Mouse (Mus musculus) testis, adult 2 months (tissue): Measurements from ENCODE around the gene Cops2. TPM values are rescaled to one million over a fixed set of nuclear protein-coding genes. Genes with fewer than 3 reads are reported as not detected.

Source experiments
- H3K27ac ChIP-seq: fragments of 200-500 bp; 2 replicates; pipeline ENCODE4 v1.5.1; 2012; ENCODE audit warnings: low read depth, low read length; ENCODE audit not compliant: control insufficient read depth, insufficient read depth
- H3K27me3 ChIP-seq: fragments of 200-500 bp; 2 replicates; pipeline ENCODE4 v1.6.1; 2012; ENCODE audit warnings: mild to moderate bottlenecking, low read length, moderate library complexity; ENCODE audit not compliant: control insufficient read depth, insufficient read depth
- H3K36me3 ChIP-seq: fragments of 200-500 bp; 2 replicates; pipeline ENCODE4 v1.6.1; 2012; ENCODE audit warnings: mild to moderate bottlenecking, low read length; ENCODE audit not compliant: control insufficient read depth, insufficient read depth
- H3K4me1 ChIP-seq: fragments of 200-500 bp; 2 replicates; pipeline ENCODE4 v1.6.1; 2012; ENCODE audit warnings: low read length; ENCODE audit not compliant: control insufficient read depth, insufficient read depth
- H3K4me3 ChIP-seq: fragments of 200-500 bp; 2 replicates; pipeline ENCODE4 v1.5.1; 2012; ENCODE audit warnings: low read depth, mild to moderate bottlenecking, low read length, moderate library complexity, mixed read lengths; ENCODE audit not compliant: control insufficient read depth
- CTCF ChIP-seq: fragments of 200-500 bp; IDR thresholded peaks from 2 replicates; pipeline ENCODE4 v1.5.1; 2012; ENCODE audit warnings: low read depth, mild to moderate bottlenecking, inconsistent platforms, low read length, moderate library complexity; ENCODE audit not compliant: control insufficient read depth, insufficient read depth, insufficient replicate concordance
- POLR2A ChIP-seq: fragments of 200-500 bp; IDR thresholded peaks from 2 replicates; pipeline ENCODE4 v1.6.1; 2012; ENCODE audit warnings: low read depth, mild to moderate bottlenecking, inconsistent platforms, low read length, moderate library complexity; ENCODE audit not compliant: control insufficient read depth
- polyA plus RNA-seq: library from polyadenylated mRNA; depleted of rRNA; stranded (reverse); fragments of >200 nt; gene quantifications from 2 replicates; pipeline ENCODE4 v1.2.3, GENCODE M21; 2012

Cops2 gene
- polyA plus RNA-seq, 1 experiment: 29.6 TPM

DNA sequence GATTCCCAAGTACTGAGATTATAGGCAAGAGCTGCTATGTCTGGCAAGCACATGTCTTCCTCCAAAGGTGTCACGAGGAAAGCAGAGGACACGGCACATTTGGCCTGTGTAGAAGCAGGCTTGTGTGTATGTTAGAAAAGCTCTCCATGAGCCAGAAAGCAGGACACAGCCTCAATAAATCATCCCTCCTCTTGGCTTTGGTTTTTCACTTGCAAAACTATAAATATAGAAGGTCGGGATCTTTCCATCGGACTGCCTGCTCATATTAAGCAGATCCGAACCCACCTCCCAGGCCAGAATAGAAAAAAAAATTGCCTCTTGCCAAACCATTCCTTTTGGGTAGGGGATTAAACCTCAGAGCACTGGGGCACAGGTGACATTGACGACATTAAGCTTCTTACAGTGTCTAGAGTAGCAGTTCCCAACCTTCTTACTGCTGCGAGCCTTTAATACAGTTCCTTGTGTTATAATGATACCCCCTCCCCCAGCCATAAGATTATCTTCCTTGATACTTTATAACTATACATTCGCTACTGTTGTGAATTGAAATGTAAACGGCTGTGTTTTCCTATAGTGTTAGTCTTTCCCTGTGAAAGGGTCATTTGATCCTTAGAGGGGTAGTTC lies 44.9 kb downstream of the Cops2 start:
- TF ChIP-seq POLR2A (no peak), CTCF (no peak)
- Histone ChIP-seq H3K4me1 (0 out of 2 replicates have a peak, but pooled peaks cover 2% of the 10 kb centered on the region), H3K27me3 (no peaks in the 10 kb centered on the region), H3K36me3 (no peaks in the 10 kb centered on the region), H3K27ac (no peak overlapping the region), H3K4me3 (no peak overlapping the region)

DNA sequence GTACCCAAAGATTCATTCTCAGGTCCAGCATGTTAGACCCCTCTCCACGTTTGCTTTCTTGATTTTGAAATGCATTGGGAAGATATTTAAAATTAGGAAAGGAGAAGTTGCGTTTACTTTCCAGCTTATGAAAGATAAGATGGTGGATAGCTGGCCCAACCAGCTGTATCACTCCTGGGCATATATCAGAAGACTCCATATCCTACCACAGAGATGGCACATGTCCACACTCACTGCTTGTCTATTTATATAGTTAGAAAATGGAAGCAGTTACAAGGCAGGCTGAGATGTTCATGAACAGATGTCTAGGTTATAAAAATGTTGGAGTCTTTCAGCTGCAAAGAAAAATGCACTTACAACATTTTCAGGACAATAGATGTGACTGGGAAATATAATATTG lies 47.6 kb downstream of the Cops2 start:
- H3K36me3 ChIP-seq: no peaks in the 10 kb centered on the region
- no peak overlapping the region for H3K27ac ChIP-seq
- no peaks in the 10 kb centered on the region for H3K27me3 ChIP-seq
- H3K4me3 ChIP-seq: no peak overlapping the region
- TF ChIP-seq CTCF: no peak
- TF ChIP-seq POLR2A: no peak
- 0 out of 2 replicates have a peak, but pooled peaks cover 2% of the 10 kb centered on the region for H3K4me1 ChIP-seq

DNA sequence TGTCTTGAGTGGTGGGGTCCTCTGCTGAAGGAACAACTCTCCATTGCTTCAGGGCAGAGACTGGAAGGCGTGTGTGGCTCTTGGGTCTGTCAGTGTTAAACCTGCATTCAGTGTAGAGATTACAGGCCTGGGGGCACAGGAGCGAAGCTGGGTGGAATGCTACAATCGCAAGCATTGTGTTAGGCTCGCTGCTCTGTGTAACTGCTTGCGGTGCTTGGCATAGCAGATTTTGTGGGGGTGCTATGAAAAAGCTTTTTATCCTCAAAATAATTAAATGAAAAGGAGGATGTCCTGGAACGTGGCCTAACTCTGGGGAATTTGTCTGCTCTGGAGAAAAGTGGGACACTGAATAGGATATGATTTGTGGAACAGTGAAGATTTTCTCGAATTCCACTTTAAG lies 49.4 kb downstream of the Cops2 start:
- no peak overlapping the region for H3K27ac ChIP-seq
- H3K36me3 ChIP-seq: no peaks in the 10 kb centered on the region
- 0 out of 2 replicates have a peak, but pooled peaks cover 2% of the 10 kb centered on the region for H3K4me1 ChIP-seq
- H3K27me3 ChIP-seq: no peaks in the 10 kb centered on the region
- TF ChIP-seq POLR2A (no peak), CTCF (no peak)
- H3K4me3 ChIP-seq: no peak overlapping the region

DNA sequence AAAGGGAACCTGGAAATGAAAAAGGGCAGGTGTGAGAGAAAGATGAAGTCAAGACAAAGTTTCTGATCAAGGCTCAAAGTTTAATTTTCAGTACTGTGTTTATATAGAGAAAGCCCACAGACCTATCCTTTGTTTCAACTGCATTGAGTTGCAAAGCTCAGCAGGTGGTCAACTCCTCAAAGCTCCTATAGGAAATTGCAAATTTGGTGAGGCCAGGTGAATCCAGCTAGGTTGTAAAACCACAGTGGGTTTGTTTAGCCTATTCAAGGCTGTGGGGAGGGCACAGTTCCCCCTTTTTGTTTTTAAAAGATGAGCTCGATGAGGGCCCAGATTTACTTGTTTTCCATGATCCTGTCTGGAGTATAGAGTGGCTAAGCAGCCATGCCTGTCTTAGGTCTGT lies 53.1 kb downstream of the Cops2 start:
- Histone ChIP-seq H3K36me3 (no peaks in the 10 kb centered on the region), H3K27me3 (no peaks in the 10 kb centered on the region), H3K4me3 (no peak overlapping the region), H3K4me1 (no peaks in the 10 kb centered on the region), H3K27ac (no peak overlapping the region)
- TF ChIP-seq CTCF (no peak), POLR2A (no peak)

DNA sequence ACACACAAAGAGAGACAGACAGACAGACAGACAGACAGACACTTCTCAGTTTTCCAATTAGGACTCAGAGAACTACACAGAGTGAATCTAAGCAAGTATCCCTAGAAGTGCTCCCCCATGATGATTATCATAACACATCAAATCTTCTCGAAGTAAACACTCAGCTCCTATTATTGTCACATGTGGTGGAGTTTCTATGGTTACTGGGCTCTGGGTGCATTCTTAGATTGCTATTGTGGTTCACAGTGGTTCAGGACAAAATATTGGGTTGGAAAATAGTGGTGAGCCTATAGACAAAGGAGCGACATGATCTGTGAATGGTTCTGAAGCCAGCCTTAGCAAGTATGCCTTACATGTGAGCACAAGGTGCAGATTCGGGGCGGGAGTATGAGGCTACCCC lies 57.0 kb downstream of the Cops2 start:
- no peak for TF ChIP-seq POLR2A
- TF ChIP-seq CTCF: no peak
- no peak overlapping the region for H3K4me3 ChIP-seq
- no peaks in the 10 kb centered on the region for H3K27me3 ChIP-seq
- no peak overlapping the region for H3K27ac ChIP-seq
- no peaks in the 10 kb centered on the region for H3K36me3 ChIP-seq
- H3K4me1 ChIP-seq: no peaks in the 10 kb centered on the region

DNA sequence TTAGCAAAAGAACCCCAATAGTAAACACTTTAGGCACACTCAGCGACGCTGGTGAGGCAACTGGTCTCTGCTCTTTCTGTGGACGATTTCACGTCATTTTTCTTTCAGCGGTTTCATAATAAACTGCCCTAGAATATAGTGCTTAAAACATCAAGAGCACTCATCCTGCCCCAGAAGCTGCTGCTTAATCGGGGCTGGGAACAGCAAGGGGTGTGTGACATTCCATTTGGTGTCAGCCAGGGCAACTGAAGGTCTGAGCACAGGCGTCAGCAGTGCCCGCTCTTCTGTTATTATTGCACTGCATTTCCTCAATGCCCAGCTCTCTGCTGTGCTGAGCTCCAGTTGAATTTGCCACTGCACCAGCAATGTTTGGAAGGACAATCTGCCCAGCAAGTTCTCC lies 57.9 kb downstream of the Cops2 start:
- H3K4me1 ChIP-seq: no peaks in the 10 kb centered on the region
- 0 out of 2 replicates have a peak overlapping the region, but pooled peaks have one; percentile 44 for H3K27ac ChIP-seq

DNA sequence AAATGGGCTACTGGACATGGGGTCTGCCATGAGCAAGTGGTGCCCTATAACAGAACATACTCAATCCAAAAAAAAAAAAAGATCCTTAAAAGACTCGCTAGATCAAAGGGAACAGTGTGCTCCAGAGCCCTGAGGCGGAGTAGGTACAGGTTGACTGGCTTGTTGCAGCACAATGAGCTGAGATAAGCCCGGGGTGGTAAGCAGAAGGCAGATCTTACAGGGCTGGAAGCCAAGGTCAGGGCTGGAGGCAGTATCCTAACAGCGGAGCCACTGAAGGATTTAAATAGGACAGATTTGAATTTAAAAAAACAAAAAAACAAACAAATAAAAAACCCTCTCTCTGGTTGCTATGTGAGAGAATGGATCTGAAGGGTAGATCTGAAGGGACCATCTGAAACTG lies 58.5 kb downstream of the Cops2 start:
- Histone ChIP-seq H3K4me3 (no peak overlapping the region), H3K36me3 (no peaks in the 10 kb centered on the region), H3K27me3 (no peaks in the 10 kb centered on the region), H3K4me1 (no peaks in the 10 kb centered on the region), H3K27ac (no peak overlapping the region)
- no peak for TF ChIP-seq POLR2A
- no peak for TF ChIP-seq CTCF

More for the DNA sequence above, 57.9 kb downstream of the Cops2 start:
- TF ChIP-seq POLR2A (no peak), CTCF (no peak)
- H3K27me3 ChIP-seq: no peaks in the 10 kb centered on the region
- H3K36me3 ChIP-seq: no peaks in the 10 kb centered on the region
- H3K4me3 ChIP-seq: no peak overlapping the region
